Mouse (Mus musculus): Measurements from ENCODE around the gene Ndrg3. TPM values are rescaled to one million over a fixed set of nuclear protein-coding genes. Genes with fewer than 3 reads are reported as not detected.

Ndrg3 gene
- total and polyA plus RNA-seq, 3 experiments: 16.6 to 27.5 (median 21.8) TPM

DNA sequence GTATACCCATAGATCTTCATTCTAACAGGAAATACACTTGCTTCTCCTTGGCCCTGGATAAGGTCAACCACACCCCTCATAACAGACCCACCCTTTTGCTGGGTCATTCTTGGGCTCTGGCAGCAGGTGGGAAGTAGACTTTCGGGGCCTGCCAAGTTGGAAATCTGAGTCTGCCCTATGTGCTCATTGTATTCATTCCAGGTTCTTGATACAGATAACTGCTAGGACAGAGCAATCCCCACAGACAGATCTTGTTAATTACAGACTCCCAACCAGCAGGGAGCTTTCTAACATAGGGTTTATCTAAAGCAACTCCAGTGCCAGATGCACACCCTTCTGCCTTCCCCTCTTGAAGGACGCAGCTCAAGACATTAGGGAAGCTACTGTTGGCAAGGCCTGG lies 9.0 kb downstream of the Ndrg3 start:
- no peak for DNase-seq (ENCODE audit: extremely low read depth)
- no peak overlapping the region for H3K27ac ChIP-seq (ENCODE audit: insufficient read depth, low read depth)

DNA sequence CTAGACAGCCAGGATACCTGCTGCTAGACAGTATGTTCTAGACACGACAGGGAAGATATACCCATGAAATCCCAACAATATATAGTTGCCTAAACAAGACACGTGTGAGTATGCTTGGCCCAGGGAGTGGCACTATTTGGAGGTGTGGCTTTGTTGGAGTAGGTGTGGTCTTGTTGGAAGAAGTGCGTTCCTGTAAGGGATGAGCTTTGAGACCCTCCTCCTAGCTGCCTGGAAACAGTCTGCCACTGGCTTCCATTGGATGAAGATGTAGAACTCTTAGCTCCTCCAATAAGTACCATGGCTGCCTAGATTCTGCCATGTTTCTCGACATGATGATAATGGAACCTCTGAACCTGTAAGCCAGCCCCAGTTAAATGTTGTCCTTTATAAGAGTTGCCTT lies 10.6 kb downstream of the Ndrg3 start:
- Histone ChIP-seq H3K27me3 (replicated peaks) (no peaks in the 10 kb centered on the region), H3K9ac (ENCODE audit: insufficient read depth, low read depth) (no peak overlapping the region), H3K4me1 (ENCODE audit: control insufficient read depth in 1 of 2, insufficient read depth in 2 of 2) (peaks cover 0 to 10% of the 10 kb centered on the region in 2 experiments; a peak in 2 of 4 replicates), H3K9me3 (replicated peaks; ENCODE audit: low read length) (no peaks in the 10 kb centered on the region), H3K4me2 (ENCODE audit: insufficient read depth, low read depth, poor library complexity, severe bottlenecking) (no peak overlapping the region), H3K79me2 (replicated peaks; ENCODE audit: control insufficient read depth, extremely low read depth, insufficient read depth, poor library complexity, severe bottlenecking) (no peaks in the 10 kb centered on the region), H3K27ac (ENCODE audit: insufficient read depth, low read depth) (no peak overlapping the region), H3K4me3 (replicated peaks in 1 of 3; ENCODE audit: low read depth in 2 of 3, low read length in 2 of 3, poor library complexity in 1 of 3) (no peak overlapping the region), H3K36me3 (replicated peaks in 1 of 2; ENCODE audit: control insufficient read depth in 1 of 2, insufficient read depth in 1 of 2, low read length in 1 of 2) (peaks cover 0 to 11% of the 10 kb centered on the region in 2 experiments)
- dilution Hi-C loops (cut with MboI; ENCODE audit: extremely low pct_ligation_motif_present, extremely low pct_unique_long_range_greater_than_20kb, low sequenced_read_pairs): no loop called here
- DNase-seq (ENCODE audit: extremely low read depth): no peak
- TF ChIP-seq POLR2A (IDR thresholded peaks at IDR 0.05; ENCODE audit: low read depth, low read length): no peak
- no peak for TF ChIP-seq HCFC1 (IDR thresholded peaks at IDR 0.05; ENCODE audit: low read depth, low read length)
- no peak for TF ChIP-seq CHD2 (IDR thresholded peaks at IDR 0.05; ENCODE audit: low read length)
- TF ChIP-seq MAFK (IDR thresholded peaks at IDR 0.05; ENCODE audit: insufficient replicate concordance, low read length): no peak
- TF ChIP-seq JUND (conservative IDR thresholded peaks at IDR 0.05; ENCODE audit: low read depth, low read length): no peak
- TF ChIP-seq ZKSCAN1 (IDR thresholded peaks at IDR 0.05; ENCODE audit: borderline replicate concordance, low read depth, low read length): no peak
- TF ChIP-seq ZC3H11A (IDR thresholded peaks at IDR 0.05; ENCODE audit: low read depth, low read length): no peak
- in situ Hi-C loops (cut with MboI; ENCODE audit: low pct_ligation_motif_present, low pct_unique_long_range_greater_than_20kb, low sequenced_read_pairs): no loop called here

More for the DNA sequence above, 9.0 kb downstream of the Ndrg3 start:
- TF ChIP-seq ZMIZ1 (IDR thresholded peaks at IDR 0.05; ENCODE audit: low read depth, low read length): no peak
- in situ Hi-C loops (cut with MboI; ENCODE audit: low pct_ligation_motif_present, low pct_unique_long_range_greater_than_20kb, low sequenced_read_pairs): no loop called here
- no peak overlapping the region for H3K9ac ChIP-seq (ENCODE audit: insufficient read depth, low read depth)
- no peaks in the 10 kb centered on the region for H3K27me3 ChIP-seq (replicated peaks)
- no peak overlapping the region for H3K4me2 ChIP-seq (ENCODE audit: insufficient read depth, low read depth, poor library complexity, severe bottlenecking)
- no peak overlapping the region for H3K4me3 ChIP-seq (replicated peaks in 1 of 3; ENCODE audit: low read depth in 2 of 3, low read length in 2 of 3, poor library complexity in 1 of 3)
- H3K36me3 ChIP-seq (replicated peaks in 1 of 2; ENCODE audit: control insufficient read depth in 1 of 2, insufficient read depth in 1 of 2, low read length in 1 of 2): peaks cover 0 to 8% of the 10 kb centered on the region in 2 experiments
- H3K79me2 ChIP-seq (replicated peaks; ENCODE audit: control insufficient read depth, extremely low read depth, insufficient read depth, poor library complexity, severe bottlenecking): no peaks in the 10 kb centered on the region
- no peaks in the 10 kb centered on the region for H3K9me3 ChIP-seq (replicated peaks; ENCODE audit: low read length)
- dilution Hi-C loops (cut with MboI; ENCODE audit: extremely low pct_ligation_motif_present, extremely low pct_unique_long_range_greater_than_20kb, low sequenced_read_pairs): no loop called here
- H3K4me1 ChIP-seq (ENCODE audit: control insufficient read depth in 1 of 2, insufficient read depth in 2 of 2): peaks cover 0 to 4% of the 10 kb centered on the region in 2 experiments; a peak in 1 of 4 replicates

DNA sequence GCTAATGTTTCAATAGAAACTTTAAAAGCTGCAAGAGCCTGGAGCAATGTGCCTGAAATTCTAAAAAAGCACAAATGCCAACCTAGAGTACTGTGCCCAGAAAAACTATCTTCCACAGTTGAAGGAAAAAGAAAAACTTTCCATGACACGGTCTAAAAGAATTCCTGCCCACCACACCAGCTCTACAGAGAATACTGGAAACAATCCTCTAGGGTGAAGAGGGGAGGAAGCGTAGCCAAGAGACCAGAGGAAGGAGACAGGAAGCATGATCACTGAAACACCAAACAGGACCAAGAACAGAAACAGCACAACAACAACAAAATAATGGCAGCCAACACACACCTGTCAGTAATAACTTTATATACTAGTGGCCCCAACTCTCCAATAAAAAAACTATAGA lies 11.8 kb downstream of the Ndrg3 start:
- dilution Hi-C loops (cut with MboI; ENCODE audit: extremely low pct_ligation_motif_present, extremely low pct_unique_long_range_greater_than_20kb, low sequenced_read_pairs): no loop called here
- H3K9me3 ChIP-seq (replicated peaks; ENCODE audit: low read length): no peaks in the 10 kb centered on the region
- no peak for DNase-seq (ENCODE audit: extremely low read depth)
- in situ Hi-C loops (cut with MboI; ENCODE audit: low pct_ligation_motif_present, low pct_unique_long_range_greater_than_20kb, low sequenced_read_pairs): no loop called here
- H3K27ac ChIP-seq (ENCODE audit: insufficient read depth, low read depth): no peak overlapping the region
- no peak overlapping the region for H3K4me3 ChIP-seq (replicated peaks in 1 of 3; ENCODE audit: low read depth in 2 of 3, low read length in 2 of 3, poor library complexity in 1 of 3)
- TF ChIP-seq MYC (IDR thresholded peaks at IDR 0.05; ENCODE audit: low read depth, low read length) (no peak), JUND (conservative IDR thresholded peaks at IDR 0.05; ENCODE audit: low read depth, low read length) (no peak), MAX (IDR thresholded peaks at IDR 0.05; ENCODE audit: low read length) (no peak), MAZ (IDR thresholded peaks at IDR 0.05; ENCODE audit: low read depth, low read length) (no peak), POLR2A (IDR thresholded peaks at IDR 0.05; ENCODE audit: low read depth, low read length) (no peak), ZNF384 (IDR thresholded peaks at IDR 0.05; ENCODE audit: low read depth, low read length) (no peak), MXI1 (IDR thresholded peaks at IDR 0.05; ENCODE audit: low read depth, low read length) (no peak), USF1 (IDR thresholded peaks at IDR 0.05; ENCODE audit: low read depth, low read length) (no peak), MAFK (IDR thresholded peaks at IDR 0.05; ENCODE audit: insufficient replicate concordance, low read length) (no peak), ZKSCAN1 (IDR thresholded peaks at IDR 0.05; ENCODE audit: borderline replicate concordance, low read depth, low read length) (no peak)
- no peaks in the 10 kb centered on the region for H3K27me3 ChIP-seq (replicated peaks)
- H3K4me1 ChIP-seq (ENCODE audit: control insufficient read depth in 1 of 2, insufficient read depth in 2 of 2): peaks cover 0 to 11% of the 10 kb centered on the region in 2 experiments; a peak in 2 of 4 replicates
- no peak overlapping the region for H3K4me2 ChIP-seq (ENCODE audit: insufficient read depth, low read depth, poor library complexity, severe bottlenecking)
- no peaks in the 10 kb centered on the region for H3K79me2 ChIP-seq (replicated peaks; ENCODE audit: control insufficient read depth, extremely low read depth, insufficient read depth, poor library complexity, severe bottlenecking)
- H3K9ac ChIP-seq (ENCODE audit: insufficient read depth, low read depth): no peak overlapping the region
- H3K36me3 ChIP-seq (replicated peaks in 1 of 2; ENCODE audit: control insufficient read depth in 1 of 2, insufficient read depth in 1 of 2, low read length in 1 of 2): peaks cover 0 to 15% of the 10 kb centered on the region in 2 experiments
